Mouse (Mus musculus) midbrain, embryonic 15.5 days (tissue): Measurements from ENCODE around the gene Gm5475. TPM values are rescaled to one million over a fixed set of nuclear protein-coding genes. Genes with fewer than 3 reads are reported as not detected.

Experiments
- ATAC-seq: fragments of 200-750 bp; cut with Nextera tagmentation; replicated peaks from 2 replicates; pipeline ENCODE4 v1.8.0; 2017; ENCODE audit warnings: moderate TSS enrichment
- H3K27ac ChIP-seq: fragments of 300-500 bp; sonication (generic); 2 replicates; pipeline ENCODE4 v1.5.1; 2015; ENCODE audit warnings: mild to moderate bottlenecking, inconsistent platforms
- H3K27me3 ChIP-seq: fragments of 300-500 bp; sonication (generic); replicated peaks from 2 replicates; pipeline ENCODE4 v1.6.1; 2015; ENCODE audit warnings: inconsistent platforms
- H3K36me3 ChIP-seq: fragments of 300-500 bp; sonication (generic); replicated peaks from 2 replicates; pipeline ENCODE4 v1.6.1; 2015; ENCODE audit warnings: inconsistent platforms
- H3K4me1 ChIP-seq: fragments of 300-500 bp; sonication (generic); 2 replicates; pipeline ENCODE4 v1.6.1; 2015; ENCODE audit warnings: inconsistent platforms
- H3K4me2 ChIP-seq: fragments of 300-500 bp; sonication (generic); 2 replicates; pipeline ENCODE4 v1.6.1; 2015; ENCODE audit warnings: inconsistent platforms, mild to moderate bottlenecking, moderate library complexity
- H3K4me3 ChIP-seq: fragments of 300-500 bp; sonication (generic); 2 replicates; pipeline ENCODE4 v1.5.1; 2015; ENCODE audit warnings: mild to moderate bottlenecking, inconsistent platforms
- H3K9ac ChIP-seq: fragments of 300-500 bp; sonication (generic); 2 replicates; pipeline ENCODE4 v1.6.1; 2015; ENCODE audit warnings: mild to moderate bottlenecking, inconsistent platforms
- H3K9me3 ChIP-seq: fragments of 300-500 bp; sonication (generic); 2 replicates; pipeline ENCODE4 v1.6.1; 2016; ENCODE audit warnings: inconsistent platforms
- WGBS: fragments of 180-500 bp; shearing (Covaris S2); methylation state at CpG from one replicate; pipeline ENCODE4 v1.1.7; 2015; ENCODE audit warnings: mixed read lengths; 5-methylcytosine and 5-hydroxymethylcytosine counted together
- polyA plus RNA-seq: library from polyadenylated mRNA; unstranded; fragments of >200 nt; fragmentation: Nextera tagmentation; extraction: Ambion mirVana; gene quantifications from 2 replicates; pipeline ENCODE4 v1.2.1, GENCODE M21; 2015

Gm5475 gene
- polyA plus RNA-seq, 1 experiment from 2014 or later, result 0.09 TPM

- ATAC-seq, result no peak
- H3K9ac ChIP-seq, result no peak overlapping the region
- no peaks in the 10 kb centered on the region for H3K9me3 ChIP-seq
- peaks cover 17% of the 10 kb centered on the region for H3K4me1 ChIP-seq
- no peak overlapping the region for H3K4me3 ChIP-seq
- H3K4me2 ChIP-seq, result no peak overlapping the region
- 89% methylated on average over 8 of the region's 8 CpGs for WGBS
- H3K27ac ChIP-seq, result no peak overlapping the region
- no peaks in the 10 kb centered on the region for H3K27me3 ChIP-seq
- H3K36me3 ChIP-seq, result no peaks in the 10 kb centered on the region; the same call in 1 of the 2 replicates
Measured at GRCm38 (mm10) chr15:100415684-100416083, 6.3 kb upstream of the Gm5475 start.

GRCm38 (mm10) chr15:100417854-100418450 lies 4.0 kb upstream of the Gm5475 start:
- Histone ChIP-seq H3K27ac (no peak overlapping the region), H3K36me3 (no peaks in the 10 kb centered on the region), H3K9me3 (no peaks in the 10 kb centered on the region), H3K4me3 (no peak overlapping the region), H3K9ac (no peak overlapping the region), H3K27me3 (no peaks in the 10 kb centered on the region), H3K4me2 (no peak overlapping the region), H3K4me1 (peaks cover 32% of the 10 kb centered on the region)
- 88% methylated on average over 9 of the region's 9 CpGs for WGBS
- no peak for ATAC-seq

- Histone ChIP-seq H3K9me3 (no peaks in the 10 kb centered on the region), H3K36me3 (no peaks in the 10 kb centered on the region), H3K27ac (no peak overlapping the region), H3K9ac (no peak overlapping the region), H3K4me1 (peaks cover 44% of the 10 kb centered on the region), H3K4me2 (no peak overlapping the region), H3K4me3 (no peak overlapping the region), H3K27me3 (peaks cover 7% of the 10 kb centered on the region)
- WGBS, result 75% methylated on average over 8 of the region's 8 CpGs
- ATAC-seq, result no peak
Measured at GRCm38 (mm10) chr15:100419311-100419710, 2.6 kb upstream of the Gm5475 start.

GRCm38 (mm10) chr15:100419901-100420745 lies 1.8 kb upstream of the Gm5475 start:
- Histone ChIP-seq H3K27me3 (peaks cover 14% of the 10 kb centered on the region), H3K9ac (no peak overlapping the region), H3K36me3 (no peaks in the 10 kb centered on the region), H3K9me3 (no peaks in the 10 kb centered on the region), H3K27ac (no peak overlapping the region), H3K4me2 (no peak overlapping the region), H3K4me3 (no peak overlapping the region), H3K4me1 (peaks cover 44% of the 10 kb centered on the region)
- ATAC-seq, result no peak
- WGBS, result 67% methylated on average over 9 of the region's 9 CpGs

GRCm38 (mm10) chr15:100421059-100421757 lies 739 bp upstream of the Gm5475 start:
- H3K4me3 ChIP-seq, result peak overlapping the region; percentile 97
- H3K9me3 ChIP-seq, result no peaks in the 10 kb centered on the region
- no peak overlapping the region for H3K27ac ChIP-seq
- 56% methylated on average over 8 of the region's 8 CpGs for WGBS
- no peaks in the 10 kb centered on the region for H3K36me3 ChIP-seq
- H3K4me1 ChIP-seq, result peaks cover 44% of the 10 kb centered on the region
- peak overlapping the region; percentile 94 for H3K4me2 ChIP-seq
- H3K9ac ChIP-seq, result peak overlapping the region; percentile 86; the same call in 1 of the 2 replicates
- no peak for ATAC-seq
- peaks cover 23% of the 10 kb centered on the region for H3K27me3 ChIP-seq

- Histone ChIP-seq H3K36me3 (no peaks in the 10 kb centered on the region), H3K27ac (peak overlapping the region; percentile 55), H3K4me3 (peak overlapping the region; percentile 97), H3K9me3 (no peaks in the 10 kb centered on the region), H3K4me2 (peak overlapping the region; percentile 94), H3K4me1 (peaks cover 44% of the 10 kb centered on the region), H3K27me3 (peaks cover 27% of the 10 kb centered on the region), H3K9ac (peak overlapping the region; percentile 86)
- WGBS, result under 1% methylated on average over 44 of the region's 44 CpGs
- peak; percentile 77 for ATAC-seq
Measured at GRCm38 (mm10) chr15:100422476-100422875, 529 bp downstream of the Gm5475 start.

- Histone ChIP-seq H3K4me3 (peak overlapping the region; percentile 97), H3K36me3 (no peaks in the 10 kb centered on the region), H3K9ac (peak overlapping the region; percentile 86), H3K4me1 (peaks cover 44% of the 10 kb centered on the region), H3K27me3 (peaks cover 27% of the 10 kb centered on the region), H3K4me2 (peak overlapping the region; percentile 94), H3K9me3 (no peaks in the 10 kb centered on the region), H3K27ac (peak overlapping the region; percentile 55)
- ATAC-seq, result peak; percentile 97
- WGBS, result 1% methylated on average over 65 of the region's 65 CpGs
Measured at GRCm38 (mm10) chr15:100422899-100423860, 1.2 kb downstream of the Gm5475 start.

- peaks cover 44% of the 10 kb centered on the region for H3K4me1 ChIP-seq
- H3K4me2 ChIP-seq, result peak overlapping the region; percentile 94
- H3K27me3 ChIP-seq, result peaks cover 27% of the 10 kb centered on the region
- H3K4me3 ChIP-seq, result peak overlapping the region; percentile 97
- no peaks in the 10 kb centered on the region for H3K9me3 ChIP-seq
- H3K27ac ChIP-seq, result no peak overlapping the region
- WGBS, result 3% methylated on average over 14 of the region's 14 CpGs
- H3K36me3 ChIP-seq, result no peaks in the 10 kb centered on the region
- no peak for ATAC-seq
- H3K9ac ChIP-seq, result peak overlapping the region; percentile 46; the same call in 1 of the 2 replicates
Measured at GRCm38 (mm10) chr15:100423916-100424315, 2.0 kb downstream of the Gm5475 start.

GRCm38 (mm10) chr15:100424396-100425122 lies 2.6 kb downstream of the Gm5475 start, which contains the start of gene Slc11a2:
Slc11a2 (minus strand) TSS chr15:100425072.
- Histone ChIP-seq H3K9me3 (no peaks in the 10 kb centered on the region), H3K4me1 (peaks cover 38% of the 10 kb centered on the region), H3K36me3 (no peaks in the 10 kb centered on the region), H3K9ac (0 out of 2 replicates have a peak within 1 kb of the TSS, but pooled peaks have one; percentile 46), H3K27me3 (peaks cover 27% of the 10 kb centered on the region), H3K4me3 (peak within 1 kb of the TSS; percentile 97), H3K4me2 (peak within 1 kb of the TSS; percentile 94), H3K27ac (no peak within 1 kb of the TSS)
- WGBS, result 31% methylated on average over 17 of the region's 17 CpGs
- ATAC-seq, result no peak

GRCm38 (mm10) chr15:100428296-100428905 lies 6.5 kb downstream of the Gm5475 start:
- ATAC-seq, result no peak
- no peak overlapping the region for H3K4me2 ChIP-seq
- WGBS, result 84% methylated on average over 13 of the region's 13 CpGs
- H3K27ac ChIP-seq, result no peak overlapping the region
- H3K9ac ChIP-seq, result no peak overlapping the region
- H3K4me3 ChIP-seq, result no peak overlapping the region
- H3K9me3 ChIP-seq, result no peaks in the 10 kb centered on the region
- H3K4me1 ChIP-seq, result peaks cover 9% of the 10 kb centered on the region
- peaks cover 27% of the 10 kb centered on the region for H3K27me3 ChIP-seq
- no peaks in the 10 kb centered on the region for H3K36me3 ChIP-seq
